Mouse (Mus musculus) ES-Bruce4 (cell line): ENCODE results near the gene Nme4. TPM values are rescaled to one million over a fixed set of nuclear protein-coding genes. Genes with fewer than 3 reads are reported as not detected.

Experiments used
- H3K27ac ChIP-seq: 2 replicates; pipeline ENCODE4 v1.5.1; 2012; ENCODE audit warnings: low read length, inconsistent platforms; ENCODE audit not compliant: insufficient read depth
- H3K27me3 ChIP-seq: 2 replicates; pipeline ENCODE4 v1.6.1; 2012; ENCODE audit warnings: mild to moderate bottlenecking, low read length, inconsistent platforms; ENCODE audit not compliant: control insufficient read depth, poor library complexity, insufficient read depth, severe bottlenecking
- H3K36me3 ChIP-seq: 2 replicates; pipeline ENCODE4 v1.6.1; 2012; ENCODE audit warnings: inconsistent platforms, mild to moderate bottlenecking, low read length, moderate library complexity; ENCODE audit not compliant: control insufficient read depth, poor library complexity, insufficient read depth, severe bottlenecking
- H3K4me1 ChIP-seq: one replicate; pipeline ENCODE4 v1.8.1; 2011; ENCODE audit warnings: low read length; ENCODE audit not compliant: control insufficient read depth, insufficient read depth
- H3K4me3 ChIP-seq: 2 replicates; pipeline ENCODE4 v1.5.1; 2011; ENCODE audit warnings: low read depth, mild to moderate bottlenecking, low read length
- H3K9ac ChIP-seq: 2 replicates; pipeline ENCODE4 v1.6.1; 2012; ENCODE audit warnings: low read depth, mild to moderate bottlenecking, inconsistent platforms; ENCODE audit not compliant: poor library complexity, severe bottlenecking
- H3K9me3 ChIP-seq: replicated peaks from 2 replicates; pipeline ENCODE4 v1.6.1; 2012; ENCODE audit warnings: mild to moderate bottlenecking, low read length, inconsistent platforms; ENCODE audit not compliant: control insufficient read depth, poor library complexity, insufficient read depth, severe bottlenecking
- CTCF ChIP-seq: IDR thresholded peaks from one replicate; pipeline ENCODE4 v1.8.1; 2011; ENCODE audit warnings: low read depth, low read length
- EP300 ChIP-seq: IDR thresholded peaks from 2 replicates; pipeline ENCODE4 v1.6.1; 2011; ENCODE audit warnings: low read depth, low read length; ENCODE audit not compliant: insufficient read depth
- POLR2A ChIP-seq: IDR thresholded peaks from one replicate; pipeline ENCODE4 v1.8.1; 2011; ENCODE audit warnings: low read length; ENCODE audit not compliant: insufficient read depth
- polyA plus RNA-seq: library from polyadenylated mRNA; stranded (reverse); fragments of >200 nt; gene quantifications from 2 replicates; pipeline ENCODE4 v1.2.4, GENCODE M21; 2011; ENCODE audit warnings: low read depth; ENCODE audit not compliant: missing spikeins, insufficient read depth, insufficient read length

The Nme4 gene
- polyA plus RNA-seq, 1 experiment: 110 TPM

GRCm38 (mm10) chr17:26064916-26065315 lies 30.5 kb downstream of the Nme4 start:
- H3K9me3 ChIP-seq: no peaks in the 10 kb centered on the region
- no peak overlapping the region for H3K4me3 ChIP-seq
- no peak overlapping the region for H3K27ac ChIP-seq
- TF ChIP-seq CTCF: no peak
- TF ChIP-seq EP300: no peak
- no peak for TF ChIP-seq POLR2A
- H3K4me1 ChIP-seq: no peaks in the 10 kb centered on the region
- no peak overlapping the region for H3K9ac ChIP-seq
- no peaks in the 10 kb centered on the region for H3K27me3 ChIP-seq
- H3K36me3 ChIP-seq: peaks cover 4% of the 10 kb centered on the region; the same call in 1 of the 2 replicates

DNA sequence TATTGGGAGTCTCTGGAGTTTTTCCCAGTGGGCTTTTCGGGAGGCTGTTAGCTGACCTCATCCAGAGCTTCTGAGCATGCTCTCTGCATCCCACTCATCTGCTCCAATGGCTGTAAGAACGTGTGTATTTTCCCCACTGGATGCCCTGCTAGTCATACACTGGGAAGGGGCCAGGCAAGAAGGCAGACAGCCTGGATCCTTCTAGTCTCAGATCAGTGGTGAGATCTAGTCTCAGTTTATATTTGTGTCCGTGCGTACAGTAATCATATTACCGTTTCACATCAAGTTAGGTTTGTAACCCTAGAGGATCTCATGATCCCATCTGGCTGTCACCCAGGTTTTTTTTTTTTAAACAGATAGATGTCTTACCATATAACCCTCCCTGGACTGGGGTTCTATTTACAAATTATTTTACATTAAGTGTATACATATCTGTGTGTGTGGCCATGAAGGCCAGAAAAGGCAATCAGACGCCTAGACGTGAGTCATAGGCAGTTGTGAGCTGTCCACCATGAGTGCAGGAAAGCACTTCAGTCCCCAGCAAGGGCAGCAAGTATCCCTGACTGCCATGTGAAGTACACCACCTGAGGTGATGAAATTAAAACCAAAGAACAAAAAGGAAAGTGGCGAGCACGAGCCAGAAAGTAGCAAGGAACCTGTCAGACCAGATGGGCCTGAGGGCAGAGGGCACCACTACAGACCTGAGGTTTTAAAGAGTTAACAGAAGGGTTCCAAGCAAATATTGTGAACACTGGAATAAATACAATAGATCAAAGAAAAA lies 37.4 kb downstream of the Nme4 start:
- peaks cover 6% of the 10 kb centered on the region for H3K4me1 ChIP-seq
- no peak overlapping the region for H3K9ac ChIP-seq
- H3K36me3 ChIP-seq: no peaks in the 10 kb centered on the region
- no peaks in the 10 kb centered on the region for H3K9me3 ChIP-seq
- H3K27me3 ChIP-seq: no peaks in the 10 kb centered on the region
- TF ChIP-seq POLR2A (no peak), EP300 (no peak), CTCF (no peak)
- H3K27ac ChIP-seq: no peak overlapping the region
- H3K4me3 ChIP-seq: no peak overlapping the region

DNA sequence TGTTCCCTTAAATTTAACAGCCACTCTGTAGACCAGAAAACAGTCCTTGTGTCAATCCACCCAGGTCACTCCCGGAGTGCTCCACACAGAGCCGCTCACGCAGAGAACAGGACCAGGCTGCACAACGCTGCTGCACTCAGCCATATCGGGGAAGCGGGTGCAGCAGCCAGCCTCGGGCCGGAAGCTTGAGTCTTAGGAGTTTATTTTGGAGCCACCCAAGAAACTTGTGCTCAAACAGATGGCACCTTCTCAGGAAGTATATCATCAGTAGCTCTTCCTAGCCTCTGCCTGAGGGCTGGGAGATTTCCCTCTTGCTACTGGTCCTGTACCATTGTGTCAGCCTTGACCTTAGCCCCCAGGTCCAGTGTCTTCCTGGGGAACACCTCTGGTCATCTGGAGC lies 38.1 kb downstream of the Nme4 start:
- H3K27ac ChIP-seq: no peak overlapping the region
- no peak overlapping the region for H3K9ac ChIP-seq
- H3K36me3 ChIP-seq: no peaks in the 10 kb centered on the region
- no peak overlapping the region for H3K4me3 ChIP-seq
- no peaks in the 10 kb centered on the region for H3K9me3 ChIP-seq
- TF ChIP-seq CTCF (no peak), POLR2A (no peak), EP300 (no peak)
- H3K4me1 ChIP-seq: peaks cover 6% of the 10 kb centered on the region
- no peaks in the 10 kb centered on the region for H3K27me3 ChIP-seq

DNA sequence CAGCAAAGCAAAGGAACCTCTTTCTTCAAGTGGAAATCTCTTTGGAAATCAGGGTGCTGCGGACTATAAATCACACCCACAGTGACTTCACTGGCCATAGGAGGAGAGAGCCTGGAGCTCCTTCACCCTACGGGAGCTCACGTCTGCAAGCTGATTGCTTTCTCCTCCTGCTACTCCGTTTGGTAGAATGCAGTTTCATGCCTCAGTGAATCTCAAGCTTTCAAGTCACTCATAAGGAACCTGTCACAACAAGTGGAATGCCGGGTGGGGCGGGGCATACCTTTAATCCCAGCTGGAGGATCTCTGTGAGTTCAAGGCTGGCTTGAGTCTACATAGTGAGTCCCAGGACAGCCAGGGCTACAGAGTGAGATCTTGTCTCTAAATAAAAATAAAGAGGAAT lies 40.2 kb downstream of the Nme4 start:
- H3K36me3 ChIP-seq: no peaks in the 10 kb centered on the region
- H3K4me3 ChIP-seq: no peak overlapping the region
- no peak overlapping the region for H3K9ac ChIP-seq
- no peak overlapping the region; the same call in 1 of the 2 replicates for H3K27ac ChIP-seq
- H3K27me3 ChIP-seq: no peaks in the 10 kb centered on the region
- H3K9me3 ChIP-seq: no peaks in the 10 kb centered on the region
- peaks cover 6% of the 10 kb centered on the region for H3K4me1 ChIP-seq
- TF ChIP-seq CTCF: no peak
- no peak for TF ChIP-seq EP300
- no peak for TF ChIP-seq POLR2A

- no peaks in the 10 kb centered on the region for H3K36me3 ChIP-seq
- TF ChIP-seq EP300: no peak
- TF ChIP-seq POLR2A: no peak
- TF ChIP-seq CTCF: no peak
- H3K27me3 ChIP-seq: no peaks in the 10 kb centered on the region
- peaks cover 4% of the 10 kb centered on the region for H3K4me1 ChIP-seq
- H3K9me3 ChIP-seq: no peaks in the 10 kb centered on the region
- no peak overlapping the region for H3K4me3 ChIP-seq
- peak overlapping the region; percentile 35 for H3K27ac ChIP-seq
- H3K9ac ChIP-seq: no peak overlapping the region
Observed at GRCm38 (mm10) chr17:26054133-26054845, 41.1 kb downstream of the Nme4 start.

- H3K36me3 ChIP-seq: no peaks in the 10 kb centered on the region
- no peaks in the 10 kb centered on the region for H3K9me3 ChIP-seq
- TF ChIP-seq EP300 (no peak), POLR2A (no peak), CTCF (no peak)
- H3K9ac ChIP-seq: no peak overlapping the region
- H3K4me3 ChIP-seq: no peak overlapping the region
- no peak overlapping the region for H3K27ac ChIP-seq
- H3K4me1 ChIP-seq: peaks cover 4% of the 10 kb centered on the region
- no peaks in the 10 kb centered on the region for H3K27me3 ChIP-seq
Observed at GRCm38 (mm10) chr17:26052706-26053105, 42.7 kb downstream of the Nme4 start.
